Mouse (Mus musculus): ENCODE measurements at regions not wholly inside any gene's neighbourhood (a gene's known extent, or its start where the extent isn't known, plus 50 kb on each side); places are given as distances from the start of the nearest gene placed in this dataset.

DNA sequence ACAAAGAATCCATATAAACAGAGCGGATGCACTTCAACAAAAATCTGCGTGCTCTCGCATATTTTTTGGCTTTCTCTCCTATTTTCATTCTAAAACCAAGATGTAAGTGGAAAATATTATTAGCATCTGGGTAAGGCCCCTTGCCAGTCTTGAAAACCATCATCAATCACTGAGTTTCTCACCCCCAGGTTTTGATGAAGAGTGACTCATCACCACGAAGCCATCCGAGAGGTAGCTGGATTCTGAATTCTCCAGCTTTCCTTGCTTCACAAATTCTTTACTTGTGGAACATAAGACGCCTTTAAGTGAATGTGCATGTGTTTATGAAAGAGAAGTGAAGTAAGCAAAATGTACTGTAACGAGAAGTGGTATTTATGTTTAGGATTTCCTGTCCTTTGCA is 71.2 kb downstream of the Rdh14 start:
- DNase-seq (ENCODE audit: extremely low read depth) = no peak

DNA sequence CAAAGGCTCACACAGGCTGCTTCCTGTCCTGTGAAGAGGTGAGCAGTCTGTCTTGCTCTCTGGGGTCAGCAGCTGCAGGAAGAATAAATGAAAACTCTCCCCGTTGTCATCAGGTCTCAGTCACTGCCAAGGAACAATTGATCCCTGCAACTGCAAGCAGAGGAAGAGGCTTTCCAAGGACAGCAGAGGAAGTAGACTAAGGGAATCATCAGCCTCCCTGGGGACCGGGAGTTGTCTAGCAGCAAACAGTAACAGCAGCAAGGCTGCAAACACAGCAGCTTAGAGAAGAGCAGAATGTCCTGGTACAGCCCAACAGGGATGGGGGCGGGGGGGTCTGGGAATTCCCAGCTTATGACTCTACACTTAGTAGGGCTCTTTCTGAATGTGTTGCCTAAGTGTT is 72.4 kb downstream of the Rdh14 start:
- Histone ChIP-seq H3K79me2 (replicated peaks; ENCODE audit: control insufficient read depth, extremely low read depth, insufficient read depth, poor library complexity, severe bottlenecking) (no peaks in the 10 kb centered on the region), H3K27me3 (replicated peaks) (no peaks in the 10 kb centered on the region), H3K9ac (ENCODE audit: insufficient read depth, low read depth) (no peak overlapping the region), H3K4me2 (ENCODE audit: insufficient read depth, low read depth, poor library complexity, severe bottlenecking) (no peak overlapping the region), H3K36me3 (replicated peaks in 1 of 2; ENCODE audit: control insufficient read depth in 1 of 2, insufficient read depth in 1 of 2, low read length in 1 of 2) (no peaks in the 10 kb centered on the region), H3K4me3 (replicated peaks in 1 of 3; ENCODE audit: low read depth in 2 of 3, low read length in 2 of 3, poor library complexity in 1 of 3) (no peak overlapping the region), H3K27ac (ENCODE audit: insufficient read depth, low read depth) (no peak overlapping the region), H3K4me1 (ENCODE audit: control insufficient read depth in 1 of 2, insufficient read depth in 2 of 2) (no peaks in the 10 kb centered on the region), H3K9me3 (replicated peaks; ENCODE audit: low read length) (no peaks in the 10 kb centered on the region)
- in situ Hi-C loops (cut with MboI; ENCODE audit: low pct_ligation_motif_present, low pct_unique_long_range_greater_than_20kb, low sequenced_read_pairs) = no loop called here
- dilution Hi-C loops (cut with MboI; ENCODE audit: extremely low pct_ligation_motif_present, extremely low pct_unique_long_range_greater_than_20kb, low sequenced_read_pairs) = no loop called here
- TF ChIP-seq NRF1 (IDR thresholded peaks at IDR 0.05; ENCODE audit: low read depth, low read length) (no peak), RCOR1 (conservative IDR thresholded peaks at IDR 0.05; ENCODE audit: low read depth, low read length) (no peak), EP300 (IDR thresholded peaks at IDR 0.05; ENCODE audit: low read length) (no peak), POLR2AphosphoS2 (IDR thresholded peaks at IDR 0.05; ENCODE audit: low read depth, low read length) (no peak), MAX (IDR thresholded peaks at IDR 0.05; ENCODE audit: low read length) (no peak), MAFK (IDR thresholded peaks at IDR 0.05; ENCODE audit: insufficient replicate concordance, low read length) (no peak), USF2 (conservative IDR thresholded peaks at IDR 0.05; ENCODE audit: low read depth, low read length) (no peak), USF1 (IDR thresholded peaks at IDR 0.05; ENCODE audit: low read depth, low read length) (no peak), PAX5 (IDR thresholded peaks at IDR 0.05; ENCODE audit: low read length) (no peak), CHD2 (IDR thresholded peaks at IDR 0.05; ENCODE audit: low read length) (no peak)
- DNase-seq (ENCODE audit: extremely low read depth) = no peak

More for the DNA sequence above, 71.2 kb downstream of the Rdh14 start:
- dilution Hi-C loops (cut with MboI; ENCODE audit: extremely low pct_ligation_motif_present, extremely low pct_unique_long_range_greater_than_20kb, low sequenced_read_pairs) = no loop called here
- Histone ChIP-seq H3K4me3 (replicated peaks in 1 of 3; ENCODE audit: low read depth in 2 of 3, low read length in 2 of 3, poor library complexity in 1 of 3) (no peak overlapping the region), H3K4me1 (ENCODE audit: control insufficient read depth in 1 of 2, insufficient read depth in 2 of 2) (no peaks in the 10 kb centered on the region), H3K4me2 (ENCODE audit: insufficient read depth, low read depth, poor library complexity, severe bottlenecking) (no peak overlapping the region), H3K27me3 (replicated peaks) (no peaks in the 10 kb centered on the region), H3K9ac (ENCODE audit: insufficient read depth, low read depth) (no peak overlapping the region), H3K27ac (ENCODE audit: insufficient read depth, low read depth) (no peak overlapping the region), H3K36me3 (replicated peaks in 1 of 2; ENCODE audit: control insufficient read depth in 1 of 2, insufficient read depth in 1 of 2, low read length in 1 of 2) (no peaks in the 10 kb centered on the region), H3K79me2 (replicated peaks; ENCODE audit: control insufficient read depth, extremely low read depth, insufficient read depth, poor library complexity, severe bottlenecking) (no peaks in the 10 kb centered on the region), H3K9me3 (replicated peaks; ENCODE audit: low read length) (no peaks in the 10 kb centered on the region)
- in situ Hi-C loops (cut with MboI; ENCODE audit: low pct_ligation_motif_present, low pct_unique_long_range_greater_than_20kb, low sequenced_read_pairs) = no loop called here
- TF ChIP-seq EP300 (IDR thresholded peaks at IDR 0.05; ENCODE audit: low read length) = no peak
- no peak for TF ChIP-seq RAD21 (IDR thresholded peaks at IDR 0.05; ENCODE audit: low read depth, low read length)

DNA sequence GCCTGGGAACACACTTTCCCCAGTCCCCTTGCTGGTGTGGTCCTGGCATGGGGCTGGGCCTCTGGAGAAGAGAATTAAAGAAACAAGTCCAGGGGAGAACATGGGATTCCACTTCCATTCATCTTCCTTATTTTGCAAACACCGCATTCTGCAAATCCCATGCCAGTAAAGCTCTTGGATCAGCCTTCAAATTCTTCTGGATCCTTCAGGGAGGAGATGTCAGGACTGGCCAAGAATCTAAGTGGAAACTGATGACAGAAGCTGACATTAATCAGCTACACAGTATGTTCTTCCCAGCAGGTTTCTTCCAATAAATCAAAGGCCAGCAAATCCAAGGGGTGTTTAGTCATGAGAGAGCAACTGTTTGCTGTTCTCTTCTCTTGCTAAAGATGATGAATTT is 83.4 kb downstream of the Rdh14 start:
- H3K4me2 ChIP-seq (ENCODE audit: insufficient read depth, low read depth, poor library complexity, severe bottlenecking) = no peak overlapping the region
- no peaks in the 10 kb centered on the region for H3K9me3 ChIP-seq (replicated peaks; ENCODE audit: low read length)
- TF ChIP-seq IRF4 (IDR thresholded peaks at IDR 0.05; ENCODE audit: low read depth, low read length) = no peak
- TF ChIP-seq MAFK (IDR thresholded peaks at IDR 0.05; ENCODE audit: insufficient replicate concordance, low read length) = no peak
- no peak overlapping the region for H3K4me3 ChIP-seq (replicated peaks in 1 of 3; ENCODE audit: low read depth in 2 of 3, low read length in 2 of 3, poor library complexity in 1 of 3)
- H3K4me1 ChIP-seq (ENCODE audit: control insufficient read depth in 1 of 2, insufficient read depth in 2 of 2) = no peaks in the 10 kb centered on the region
- H3K27ac ChIP-seq (ENCODE audit: insufficient read depth, low read depth) = no peak overlapping the region
- dilution Hi-C loops (cut with MboI; ENCODE audit: extremely low pct_ligation_motif_present, extremely low pct_unique_long_range_greater_than_20kb, low sequenced_read_pairs) = no loop called here
- no peak overlapping the region for H3K9ac ChIP-seq (ENCODE audit: insufficient read depth, low read depth)
- in situ Hi-C loops (cut with MboI; ENCODE audit: low pct_ligation_motif_present, low pct_unique_long_range_greater_than_20kb, low sequenced_read_pairs) = no loop called here
- no peaks in the 10 kb centered on the region for H3K27me3 ChIP-seq (replicated peaks)
- DNase-seq (ENCODE audit: extremely low read depth) = no peak
- no peaks in the 10 kb centered on the region for H3K36me3 ChIP-seq (replicated peaks in 1 of 2; ENCODE audit: control insufficient read depth in 1 of 2, insufficient read depth in 1 of 2, low read length in 1 of 2)
- no peaks in the 10 kb centered on the region for H3K79me2 ChIP-seq (replicated peaks; ENCODE audit: control insufficient read depth, extremely low read depth, insufficient read depth, poor library complexity, severe bottlenecking)

All from CH12.LX (cell line).